Mouse (Mus musculus) liver, embryonic 13.5 days (tissue): ENCODE data around the gene Krt39. TPM values are rescaled to one million over a fixed set of nuclear protein-coding genes. Genes with fewer than 3 reads are reported as not detected.

Experiments used
- ATAC-seq: fragments of 200-750 bp; cut with Nextera tagmentation; 2 replicates; pipeline ENCODE4 v1.8.0; 2017; ENCODE audit warnings: low read depth, mild to moderate bottlenecking, moderate number of reproducible peaks, moderate library complexity
- DNase-seq: peaks from one replicate; pipeline ENCODE4 v3.0.0; 2022
- H3K27ac ChIP-seq: fragments of 300-500 bp; sonication (generic); 2 replicates; pipeline ENCODE4 v1.5.1; 2015; ENCODE audit warnings: moderate library complexity, mild to moderate bottlenecking, inconsistent platforms
- H3K27me3 ChIP-seq: fragments of 300-500 bp; sonication (generic); 2 replicates; pipeline ENCODE4 v1.6.1; 2015; ENCODE audit warnings: mild to moderate bottlenecking, inconsistent platforms
- H3K36me3 ChIP-seq: fragments of 300-500 bp; sonication (generic); 2 replicates; pipeline ENCODE4 v1.6.1; 2015; ENCODE audit warnings: mild to moderate bottlenecking, inconsistent platforms
- H3K4me1 ChIP-seq: fragments of 300-500 bp; sonication (generic); replicated peaks from 2 replicates; pipeline ENCODE4 v1.6.1; 2015; ENCODE audit warnings: inconsistent platforms
- H3K4me2 ChIP-seq: fragments of 300-500 bp; sonication (generic); 2 replicates; pipeline ENCODE4 v1.6.1; 2015; ENCODE audit warnings: inconsistent platforms, mild to moderate bottlenecking, moderate library complexity
- H3K4me3 ChIP-seq: fragments of 300-500 bp; sonication (generic); replicated peaks from 2 replicates; pipeline ENCODE4 v1.5.1; 2015; ENCODE audit warnings: mild to moderate bottlenecking, inconsistent platforms
- H3K9ac ChIP-seq: fragments of 300-500 bp; sonication (generic); 2 replicates; pipeline ENCODE4 v1.6.1; 2015; ENCODE audit warnings: mild to moderate bottlenecking, inconsistent platforms
- H3K9me3 ChIP-seq: fragments of 300-500 bp; sonication (generic); replicated peaks from 2 replicates; pipeline ENCODE4 v1.6.1; 2016; ENCODE audit warnings: inconsistent platforms
- WGBS: fragments of 180-500 bp; shearing (Covaris S2); methylation state at CpG from one replicate; pipeline ENCODE4 v1.1.7; 2015; ENCODE audit not compliant: insufficient replicate concordance; 5-methylcytosine and 5-hydroxymethylcytosine counted together
- polyA plus RNA-seq: library from polyadenylated mRNA; unstranded; fragments of >200 nt; fragmentation: Nextera tagmentation; extraction: Ambion mirVana; gene quantifications from 2 replicates; pipeline ENCODE4 v1.2.1, GENCODE M21; 2015

The Krt39 gene
- polyA plus RNA-seq, 1 experiment from 2014 or later: not detected

GRCm38 (mm10) chr11:99469228-99469627, 51.9 kb downstream of the Krt39 start:
- H3K9me3 ChIP-seq: no peaks in the 10 kb centered on the region
- no peaks in the 10 kb centered on the region for H3K4me1 ChIP-seq
- H3K4me2 ChIP-seq: no peak overlapping the region
- no peaks in the 10 kb centered on the region for H3K36me3 ChIP-seq
- H3K27me3 ChIP-seq: no peaks in the 10 kb centered on the region
- no peak overlapping the region for H3K9ac ChIP-seq
- no peak overlapping the region for H3K27ac ChIP-seq
- ATAC-seq (no peak), DNase-seq (no peak)
- 58% methylated on average over 4 of the region's 4 CpGs for WGBS
- no peak overlapping the region for H3K4me3 ChIP-seq

- H3K4me1 ChIP-seq: no peaks in the 10 kb centered on the region
- no peak overlapping the region for H3K27ac ChIP-seq
- no peaks in the 10 kb centered on the region for H3K9me3 ChIP-seq
- no peak overlapping the region for H3K4me3 ChIP-seq
- no peaks in the 10 kb centered on the region for H3K36me3 ChIP-seq
- no peak for ATAC-seq
- WGBS: 65% methylated on average over 11 of the region's 11 CpGs
- no peak overlapping the region for H3K9ac ChIP-seq
- H3K4me2 ChIP-seq: no peak overlapping the region
- H3K27me3 ChIP-seq: no peaks in the 10 kb centered on the region
- no peak for DNase-seq
These were observed 52.6 kb downstream of the Krt39 start for GRCm38 (mm10) chr11:99468566-99468965.

- Histone ChIP-seq H3K9ac (no peak overlapping the region), H3K36me3 (no peaks in the 10 kb centered on the region), H3K9me3 (no peaks in the 10 kb centered on the region), H3K4me1 (no peaks in the 10 kb centered on the region), H3K27me3 (no peaks in the 10 kb centered on the region), H3K27ac (no peak overlapping the region), H3K4me2 (no peak overlapping the region), H3K4me3 (no peak overlapping the region)
- ATAC-seq: no peak
- WGBS: 32% methylated on average over 7 of the region's 7 CpGs
- no peak for DNase-seq
These were observed 54.8 kb downstream of the Krt39 start for GRCm38 (mm10) chr11:99466316-99466715.

- WGBS: 6% methylated on average over 5 of the region's 5 CpGs
- no peak for ATAC-seq
- no peaks in the 10 kb centered on the region for H3K9me3 ChIP-seq
- H3K9ac ChIP-seq: no peak overlapping the region
- peak; percentile 8 for DNase-seq
- no peak overlapping the region for H3K4me2 ChIP-seq
- no peak overlapping the region for H3K27ac ChIP-seq
- no peaks in the 10 kb centered on the region for H3K27me3 ChIP-seq
- H3K4me1 ChIP-seq: no peaks in the 10 kb centered on the region
- no peak overlapping the region for H3K4me3 ChIP-seq
- H3K36me3 ChIP-seq: no peaks in the 10 kb centered on the region
These were observed 56.3 kb downstream of the Krt39 start for GRCm38 (mm10) chr11:99464836-99465235.

Other genes with a start within 250 kb of the Krt39 start
- not detected in 2 replicates for gene Krt24, start 236.1 kb downstream of the Krt39 start, polyA plus RNA-seq
- not detected in 2 replicates for gene Krt25, start 198.4 kb downstream of the Krt39 start, polyA plus RNA-seq
- not detected in 2 replicates for gene Krt26, start 183.4 kb downstream of the Krt39 start, polyA plus RNA-seq
- not detected in 2 replicates for gene Krt27, start 170.2 kb downstream of the Krt39 start, polyA plus RNA-seq
- gene Krt28, start 146.4 kb downstream of the Krt39 start, polyA plus RNA-seq: not detected in 2 replicates
- gene Krt10, start 132.0 kb downstream of the Krt39 start, polyA plus RNA-seq: 4.2 and 4.6 TPM in 2 replicates
- gene Krt12, start 99.1 kb downstream of the Krt39 start, polyA plus RNA-seq: not detected in 2 replicates
- gene Krt20, start 83.2 kb downstream of the Krt39 start, polyA plus RNA-seq: 28.0 and 33.9 TPM in 2 replicates
- 0.54 and 0.67 TPM in 2 replicates for gene Krt23, start 28.2 kb downstream of the Krt39 start, polyA plus RNA-seq
- gene Krt40, start 21.8 kb upstream of the Krt39 start, polyA plus RNA-seq: not detected in 2 replicates
- gene Krtap3-3, start 29.5 kb upstream of the Krt39 start, polyA plus RNA-seq: not detected in 2 replicates
- not detected in 2 replicates for gene Krtap3-2, start 35.5 kb upstream of the Krt39 start, polyA plus RNA-seq
- not detected in 2 replicates for gene Gm11939, start 38.1 kb upstream of the Krt39 start, polyA plus RNA-seq
- gene Krtap3-1, start 45.3 kb upstream of the Krt39 start, polyA plus RNA-seq: not detected in 2 replicates
- gene Krtap1-5, start 59.7 kb upstream of the Krt39 start, polyA plus RNA-seq: not detected in 2 replicates
- gene Krtap1-4, start 62.3 kb upstream of the Krt39 start, polyA plus RNA-seq: not detected in 2 replicates
- not detected in 2 replicates for gene Krtap1-3, start 70.0 kb upstream of the Krt39 start, polyA plus RNA-seq
- gene Krtap9-3, start 76.8 kb upstream of the Krt39 start, polyA plus RNA-seq: not detected in 2 replicates
- gene Gm11938, start 82.0 kb upstream of the Krt39 start, polyA plus RNA-seq: not detected in 2 replicates
- gene Gm11937, start 88.9 kb upstream of the Krt39 start, polyA plus RNA-seq: not detected in 2 replicates
- not detected in 2 replicates for gene Krtap2-4, start 93.5 kb upstream of the Krt39 start, polyA plus RNA-seq
- gene Gm11562, start 99.1 kb upstream of the Krt39 start, polyA plus RNA-seq: not detected in 2 replicates
- not detected in 2 replicates for gene Krtap4-1, start 106.9 kb upstream of the Krt39 start, polyA plus RNA-seq
- gene Krtap4-2, start 113.7 kb upstream of the Krt39 start, polyA plus RNA-seq: not detected in 2 replicates
- not detected in 2 replicates for gene Krtap4-7, start 122.8 kb upstream of the Krt39 start, polyA plus RNA-seq
- gene Gm11555, start 128.9 kb upstream of the Krt39 start, polyA plus RNA-seq: not detected in 2 replicates
- gene Gm11563, start 137.6 kb upstream of the Krt39 start, polyA plus RNA-seq: not detected in 2 replicates
- not detected in 2 replicates for gene Krtap4-6, start 144.6 kb upstream of the Krt39 start, polyA plus RNA-seq
- not detected in 2 replicates for gene Gm14190, start 169.4 kb upstream of the Krt39 start, polyA plus RNA-seq
- not detected in 2 replicates for gene Gm14180, start 213.0 kb upstream of the Krt39 start, polyA plus RNA-seq